Mouse (Mus musculus) G1E (cell line): ENCODE data around the gene Zc3h12c. TPM values are rescaled to one million over a fixed set of nuclear protein-coding genes. Genes with fewer than 3 reads are reported as not detected.

ENCODE experiments used
- ATAC-seq: 2 replicates; pipeline ENCODE4 v1.8.0; 2016; ENCODE audit warnings: mild to moderate bottlenecking; ENCODE audit not compliant: insufficient number of reproducible peaks, poor library complexity, low FRiP score, severe bottlenecking; ENCODE audit errors: extremely low read depth
- DNase-seq: peaks from one replicate; pipeline ENCODE4 v3.0.0; 2012; ENCODE audit warnings: low spot score
- H3K27me3 ChIP-seq: 2 replicates; pipeline ENCODE4 v1.6.1; 2012; ENCODE audit warnings: mild to moderate bottlenecking, low read length, inconsistent platforms; ENCODE audit not compliant: insufficient read depth
- H3K36me3 ChIP-seq: replicated peaks from 2 replicates; pipeline ENCODE3; 2012; ENCODE audit warnings: mild to moderate bottlenecking, inconsistent platforms
- H3K4me1 ChIP-seq: 2 replicates; pipeline ENCODE4 v1.6.1; 2012; ENCODE audit warnings: low read depth, low read length, inconsistent platforms, mixed read lengths; ENCODE audit not compliant: insufficient read depth
- H3K4me3 ChIP-seq: 2 replicates; pipeline ENCODE4 v1.5.1; 2012; ENCODE audit warnings: low read depth, mild to moderate bottlenecking, inconsistent platforms, low read length, moderate library complexity, mixed read lengths
- H3K9me3 ChIP-seq: replicated peaks from 2 replicates; pipeline ENCODE4 v1.6.1; 2012; ENCODE audit warnings: inconsistent platforms
- CTCF ChIP-seq: IDR thresholded peaks from 2 replicates; pipeline ENCODE4 v1.5.1; 2012; ENCODE audit warnings: low read depth, low read length, inconsistent platforms, mixed read lengths
- GATA1 ChIP-seq: IDR thresholded peaks from 2 replicates; pipeline ENCODE4 v1.6.1; 2012; ENCODE audit warnings: borderline replicate concordance, low read length, inconsistent platforms, mixed read lengths
- GATA2 ChIP-seq: IDR thresholded peaks from 2 replicates; pipeline ENCODE4 v1.6.1; 2012; ENCODE audit warnings: low read depth, low read length, inconsistent platforms, borderline replicate concordance
- POLR2AphosphoS5 ChIP-seq: IDR thresholded peaks from 2 replicates; pipeline ENCODE4 v1.6.1; 2012; ENCODE audit warnings: low read depth, low read length, inconsistent platforms; ENCODE audit not compliant: insufficient replicate concordance
- TAL1 ChIP-seq: conservative IDR thresholded peaks from 2 replicates; pipeline ENCODE4 v1.6.1; 2012; ENCODE audit warnings: low read depth, low read length, inconsistent platforms, mixed read lengths
- polyA plus RNA-seq: library from polyadenylated mRNA; stranded (reverse); fragments of >175 nt; gene quantifications from 2 replicates; pipeline ENCODE4 v1.2.3, GENCODE M21; 2012
- total RNA-seq, 2 experiments: library from RNA; stranded (forward) in 1 of 2; stranded (reverse) in 1 of 2; fragments of 200-1000 nt in 1 of 2; fragments of >200 nt in 1 of 2; fragmentation: Nextera tagmentation in 1 of 2; gene quantifications; 2 replicates each; pipeline ENCODE4 v1.2.3; 2014 to 2017

Zc3h12c gene
- total and polyA plus RNA-seq, 3 experiments = 0.63 to 22.7 (median 17.5) TPM

DNA sequence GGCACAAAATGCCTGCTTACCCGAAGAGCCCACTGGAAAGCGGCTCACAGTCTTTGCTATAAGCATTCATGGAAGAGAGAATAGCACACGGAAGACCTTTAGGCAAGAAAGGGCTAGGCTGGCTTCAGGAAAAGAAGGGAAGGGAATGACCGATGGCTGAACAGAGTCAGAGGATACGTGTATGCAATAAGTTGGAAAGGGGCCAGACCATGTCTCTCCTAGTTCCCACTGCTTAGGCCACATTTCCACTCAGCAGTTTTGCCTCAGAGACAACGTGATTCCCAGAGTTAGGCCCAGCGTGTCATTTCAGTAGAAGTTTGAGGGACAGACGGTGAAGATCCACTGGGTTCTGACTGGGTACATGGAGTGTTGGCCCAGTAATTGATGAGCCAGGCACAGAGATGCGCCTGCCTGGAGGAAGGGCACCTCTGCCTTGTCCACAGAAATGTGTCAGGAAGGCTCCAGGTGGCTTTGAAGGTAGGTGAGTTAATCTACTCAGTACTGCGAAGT lies 73.8 kb downstream of the Zc3h12c start:
- no peak for ATAC-seq

DNA sequence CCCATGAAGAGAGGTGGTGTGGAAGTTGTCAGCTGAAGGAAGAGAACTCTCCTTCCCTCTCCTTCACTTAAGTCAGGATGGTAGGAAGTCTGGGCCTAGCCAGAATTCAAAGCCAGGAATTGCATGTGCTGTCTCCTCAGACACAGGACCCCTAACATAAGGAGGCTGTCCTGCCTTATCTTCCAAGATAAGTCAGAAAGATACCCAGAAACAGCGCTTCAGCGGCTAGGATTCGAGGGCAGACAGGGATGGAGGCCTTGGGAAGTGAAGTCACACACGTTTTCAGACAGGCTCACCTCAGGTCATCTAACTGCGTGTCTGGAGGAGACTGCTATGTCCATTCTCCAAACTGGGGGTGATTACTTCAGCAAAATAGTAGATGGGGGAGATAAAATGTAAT lies 74.4 kb downstream of the Zc3h12c start:
- no peak for TF ChIP-seq CTCF
- no peak for TF ChIP-seq TAL1
- TF ChIP-seq POLR2AphosphoS5 = no peak
- TF ChIP-seq GATA1 = no peak
- no peak for TF ChIP-seq GATA2
- ATAC-seq = no peak

More for the DNA sequence above, 73.8 kb downstream of the Zc3h12c start:
- Histone ChIP-seq H3K4me3 (no peak overlapping the region), H3K36me3 (peaks cover 43% of the 10 kb centered on the region), H3K4me1 (peaks cover 16% of the 10 kb centered on the region), H3K9me3 (no peaks in the 10 kb centered on the region), H3K27me3 (no peaks in the 10 kb centered on the region)
- TF ChIP-seq POLR2AphosphoS5 (no peak), CTCF (no peak)
- no peak for DNase-seq

DNA sequence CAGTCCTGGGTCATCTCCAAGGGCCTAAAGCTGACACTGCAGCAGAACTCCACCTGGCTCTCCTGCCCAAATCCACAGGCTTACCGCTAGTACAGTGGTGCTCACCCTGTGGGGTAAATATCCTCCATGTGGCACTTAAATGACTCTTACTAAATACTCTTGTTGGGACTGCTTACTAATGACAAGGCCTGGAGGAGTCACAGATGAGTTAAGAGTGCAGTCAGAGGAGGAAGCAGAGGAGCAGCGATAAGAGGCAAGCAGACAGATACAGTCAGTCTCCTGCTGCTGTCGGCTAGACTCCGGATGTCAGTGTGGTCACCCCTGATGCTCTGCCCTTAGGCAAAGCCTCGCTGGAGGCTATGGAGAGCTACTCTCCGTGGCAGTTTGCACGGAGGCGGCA lies 75.3 kb downstream of the Zc3h12c start:
- DNase-seq (no peak), ATAC-seq (no peak)
- H3K4me3 ChIP-seq = no peak overlapping the region
- H3K27me3 ChIP-seq = no peaks in the 10 kb centered on the region
- TF ChIP-seq GATA2 = no peak
- no peak for TF ChIP-seq GATA1
- TF ChIP-seq TAL1 = no peak
- no peak for TF ChIP-seq POLR2AphosphoS5
- TF ChIP-seq CTCF = no peak
- H3K36me3 ChIP-seq = peaks cover 55% of the 10 kb centered on the region
- H3K9me3 ChIP-seq = no peaks in the 10 kb centered on the region
- peaks cover 6% of the 10 kb centered on the region for H3K4me1 ChIP-seq

More for the DNA sequence above, 74.4 kb downstream of the Zc3h12c start:
- H3K4me1 ChIP-seq = peaks cover 11% of the 10 kb centered on the region
- peaks cover 46% of the 10 kb centered on the region for H3K36me3 ChIP-seq
- no peak for DNase-seq
- no peaks in the 10 kb centered on the region for H3K27me3 ChIP-seq
- H3K9me3 ChIP-seq = no peaks in the 10 kb centered on the region
- H3K4me3 ChIP-seq = no peak overlapping the region

DNA sequence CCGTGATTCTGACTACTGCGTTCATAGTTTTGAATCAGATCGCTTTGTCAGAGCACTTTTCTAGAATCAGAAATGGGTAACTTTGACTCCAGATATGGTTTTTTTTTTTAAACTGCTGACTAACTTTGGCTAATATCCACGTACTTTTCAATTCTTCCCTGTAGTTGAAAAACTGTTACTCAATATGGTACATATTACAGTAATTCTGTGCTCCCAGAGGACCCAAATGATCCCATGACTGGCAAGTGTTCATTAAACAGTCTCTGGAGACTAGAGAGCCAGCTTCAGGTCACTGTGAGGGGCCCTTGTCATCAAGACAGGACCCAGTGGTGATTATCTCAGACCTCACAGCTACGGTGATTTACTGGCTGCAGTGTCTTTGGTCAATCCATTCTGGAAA lies 76.1 kb downstream of the Zc3h12c start:
- peaks cover 63% of the 10 kb centered on the region for H3K36me3 ChIP-seq
- H3K4me3 ChIP-seq = no peak overlapping the region
- TF ChIP-seq GATA1 (no peak), TAL1 (no peak), CTCF (no peak), GATA2 (no peak), POLR2AphosphoS5 (no peak)

DNA sequence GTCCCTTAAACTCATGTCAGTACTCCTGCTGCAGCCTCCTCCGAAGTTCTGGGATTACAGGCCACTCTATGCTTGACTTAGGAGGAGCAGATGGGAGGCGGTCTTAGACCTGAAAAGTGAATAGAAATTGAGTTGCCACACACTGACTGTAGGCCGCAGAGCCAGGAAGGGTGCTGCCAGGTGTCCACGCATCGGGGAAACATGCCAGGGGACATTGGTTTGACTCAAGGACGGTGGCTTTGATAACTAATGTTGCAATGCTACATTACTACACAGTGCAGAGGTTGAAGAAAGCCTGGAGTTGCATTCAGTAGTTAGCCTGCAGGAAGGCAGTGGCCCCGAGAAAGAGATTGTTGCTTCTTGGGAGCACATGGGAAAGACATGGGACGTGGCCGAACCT lies 76.6 kb downstream of the Zc3h12c start:
- Histone ChIP-seq H3K4me1 (no peaks in the 10 kb centered on the region), H3K36me3 (peaks cover 68% of the 10 kb centered on the region), H3K4me3 (no peak overlapping the region), H3K27me3 (no peaks in the 10 kb centered on the region), H3K9me3 (no peaks in the 10 kb centered on the region)
- DNase-seq = no peak
- no peak for TF ChIP-seq GATA1
- no peak for TF ChIP-seq TAL1
- TF ChIP-seq POLR2AphosphoS5 = no peak
- TF ChIP-seq CTCF = no peak
- no peak for TF ChIP-seq GATA2
- no peak for ATAC-seq

More for the DNA sequence above, 76.1 kb downstream of the Zc3h12c start:
- DNase-seq = no peak
- no peak for ATAC-seq
- H3K9me3 ChIP-seq = no peaks in the 10 kb centered on the region
- H3K27me3 ChIP-seq = no peaks in the 10 kb centered on the region
- H3K4me1 ChIP-seq = peaks cover 2% of the 10 kb centered on the region

DNA sequence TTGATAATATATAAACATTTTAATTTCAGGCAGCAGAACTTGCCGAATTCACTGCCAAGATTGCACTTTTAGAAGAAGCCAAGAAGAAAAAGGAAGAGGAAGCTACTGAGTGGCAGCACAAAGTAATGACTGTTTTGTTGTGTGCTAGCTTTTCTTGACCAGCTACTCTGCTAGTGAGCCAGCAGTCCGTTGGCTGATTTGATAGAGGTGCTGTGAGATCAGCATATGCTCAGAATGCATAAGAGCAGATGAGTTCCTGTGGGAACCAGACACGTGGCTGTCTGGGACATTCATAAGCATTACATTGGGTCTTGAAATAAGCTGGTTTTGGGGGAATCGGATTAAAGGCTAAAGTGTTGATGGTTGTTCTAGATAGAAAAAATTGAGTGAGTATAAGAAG lies 86.0 kb downstream of the Zc3h12c start:
- Histone ChIP-seq H3K4me1 (no peaks in the 10 kb centered on the region; the same call in 1 of the 2 replicates), H3K4me3 (no peak overlapping the region), H3K27me3 (no peaks in the 10 kb centered on the region), H3K9me3 (no peaks in the 10 kb centered on the region), H3K36me3 (peaks cover 80% of the 10 kb centered on the region)
- ATAC-seq (no peak), DNase-seq (no peak)
- TF ChIP-seq TAL1 = no peak

DNA sequence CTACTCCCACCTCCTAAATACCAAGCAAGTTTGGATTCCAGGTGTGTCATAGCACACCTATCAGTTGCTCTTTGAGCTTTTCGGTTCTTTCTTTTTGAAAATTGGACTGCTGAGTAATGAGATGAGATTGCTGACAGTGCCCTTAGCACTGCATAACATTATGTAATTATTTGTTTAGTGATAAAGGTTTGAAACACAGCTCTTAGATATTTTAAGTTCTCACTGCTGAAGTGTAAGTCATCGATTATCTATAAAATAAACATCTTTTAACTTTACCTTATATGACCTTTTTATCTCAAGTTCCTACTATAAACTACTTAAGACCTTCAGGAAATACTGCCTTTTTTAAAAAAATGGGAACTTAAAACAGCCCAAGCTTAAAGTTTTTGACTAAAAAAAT lies 86.4 kb downstream of the Zc3h12c start:
- Histone ChIP-seq H3K9me3 (no peaks in the 10 kb centered on the region), H3K4me1 (no peaks in the 10 kb centered on the region; the same call in 1 of the 2 replicates), H3K36me3 (peaks cover 80% of the 10 kb centered on the region), H3K4me3 (no peak overlapping the region), H3K27me3 (no peaks in the 10 kb centered on the region)
- ATAC-seq (no peak), DNase-seq (no peak)
- TF ChIP-seq TAL1 (no peak), POLR2AphosphoS5 (no peak), GATA2 (no peak), CTCF (no peak), GATA1 (no peak)
